Mouse (Mus musculus) regulatory T cell (primary cell): ENCODE results near the gene Krtap10-10.
"Not testable (repeated sequence)": the region's sequence is repeated elsewhere in the genome, so short reads cannot be mapped to it uniquely, and the experiment has no call there.

Experiments used
- in situ Hi-C: fragments of 300-600 bp; cut with MboI, MseI; formaldehyde crosslinking; loops from one replicate; pipeline ENCODE4 v1.15.1; 2025; ENCODE audit warnings: high pct_unique_total_duplicates

The Krtap10-10 gene

GRCm38 (mm10) chr10:77835647-77836046, at the start of gene Krtap10-10:
Krtap10-10 (plus strand) TSS chr10:77835947.
- in situ Hi-C loops = no loop called here

- in situ Hi-C loops = not testable (repeated sequence)
Observed at GRCm38 (mm10) chr10:77787876-77788275, 47.9 kb upstream of the Krtap10-10 start, which contains the start of gene Gm7137. Gm7137 (minus strand) TSS chr10:77788200.

GRCm38 (mm10) chr10:77788621-77789020, 47.1 kb upstream of the Krtap10-10 start:
- in situ Hi-C loops = no loop called here

- in situ Hi-C loops = no loop called here
Observed at GRCm38 (mm10) chr10:77794976-77795375, 40.8 kb upstream of the Krtap10-10 start, which contains the start of gene Gm9639. Gm9639 (minus strand) TSS chr10:77795076.

GRCm38 (mm10) chr10:77797677-77798076, 38.1 kb upstream of the Krtap10-10 start:
- in situ Hi-C loops = no loop called here

GRCm38 (mm10) chr10:77798164-77798920, 37.4 kb upstream of the Krtap10-10 start:
- in situ Hi-C loops = not testable (repeated sequence)

- in situ Hi-C loops = no loop called here
Observed at GRCm38 (mm10) chr10:77798921-77799508, 36.7 kb upstream of the Krtap10-10 start, which contains the start of gene Gm19668. Gm19668 (minus strand) TSS chr10:77799133.

GRCm38 (mm10) chr10:77804095-77804494, 31.7 kb upstream of the Krtap10-10 start:
- in situ Hi-C loops = no loop called here

- in situ Hi-C loops = no loop called here
Observed at GRCm38 (mm10) chr10:77811743-77812142, 24.0 kb upstream of the Krtap10-10 start, which contains the start of gene Gm9507. Gm9507 (minus strand) TSS chr10:77811843.

- in situ Hi-C loops = no loop called here
Observed at GRCm38 (mm10) chr10:77814382-77814781, 21.4 kb upstream of the Krtap10-10 start, which contains the start of gene Gm2696. Gm2696 (plus strand) TSS chr10:77814682.

GRCm38 (mm10) chr10:77815514-77815913, 20.2 kb upstream of the Krtap10-10 start:
- in situ Hi-C loops = no loop called here

- in situ Hi-C loops = no loop called here
Observed at GRCm38 (mm10) chr10:77818523-77818922, 17.2 kb upstream of the Krtap10-10 start.

- in situ Hi-C loops = no loop called here
Observed at GRCm38 (mm10) chr10:77819203-77819602, 16.5 kb upstream of the Krtap10-10 start.

- in situ Hi-C loops = no loop called here
Observed at GRCm38 (mm10) chr10:77826951-77827350, 8.8 kb upstream of the Krtap10-10 start, which contains the start of gene Krtap10-4. Krtap10-4 (minus strand) TSS chr10:77827095.

- in situ Hi-C loops = no loop called here
Observed at GRCm38 (mm10) chr10:77839006-77839405, 3.3 kb downstream of the Krtap10-10 start.

- in situ Hi-C loops = no loop called here
Observed at GRCm38 (mm10) chr10:77846503-77846902, 10.8 kb downstream of the Krtap10-10 start, which contains the start of gene Gm36176. Gm36176 (plus strand) TSS chr10:77846803.

- in situ Hi-C loops = no loop called here
Observed at GRCm38 (mm10) chr10:77846961-77847360, 11.2 kb downstream of the Krtap10-10 start.

GRCm38 (mm10) chr10:77847538-77847937, 11.8 kb downstream of the Krtap10-10 start:
- in situ Hi-C loops = no loop called here

- in situ Hi-C loops = no loop called here
Observed at GRCm38 (mm10) chr10:77852559-77852958, 16.8 kb downstream of the Krtap10-10 start, which contains the start of gene Gm10318. Gm10318 (plus strand) TSS chr10:77852859.

- in situ Hi-C loops = no loop called here
Observed at GRCm38 (mm10) chr10:77861675-77862074, 25.9 kb downstream of the Krtap10-10 start, which contains the start of gene Gm3285. Gm3285 (plus strand) TSS chr10:77861975.

GRCm38 (mm10) chr10:77864067-77864761, 28.5 kb downstream of the Krtap10-10 start:
- in situ Hi-C loops = no loop called here

GRCm38 (mm10) chr10:77864762-77865143, 29.0 kb downstream of the Krtap10-10 start:
- in situ Hi-C loops = no loop called here
